Mouse (Mus musculus): ENCODE measurements around the gene Tmie. TPM values are rescaled to one million over a fixed set of nuclear protein-coding genes. Genes with fewer than 3 reads are reported as not detected.

The Tmie gene
- total RNA-seq, 1 experiment = 0.67 TPM

- H3K27ac ChIP-seq (ENCODE audit: insufficient read depth, low read depth, low read length, poor library complexity, severe bottlenecking) = no peak overlapping the region
- peak overlapping the region; percentile 73; the same call in 1 of the 2 replicates for H3K9ac ChIP-seq (ENCODE audit: insufficient read depth, low read depth, low read length, poor library complexity, severe bottlenecking)
- H3K4me1 ChIP-seq (ENCODE audit: control insufficient read depth in 2 of 2, insufficient read depth in 2 of 2, low read length in 2 of 2, poor library complexity in 1 of 2) = peaks cover 5 to 18% of the 10 kb centered on the region in 2 experiments
- DNase-seq (ENCODE audit: low read depth, low spot score) = no peak
- no peaks in the 10 kb centered on the region for H3K36me3 ChIP-seq (ENCODE audit: control insufficient read depth, insufficient read depth, low read length, poor library complexity, severe bottlenecking)
- H3K9me3 ChIP-seq (ENCODE audit: control insufficient read depth, insufficient read depth, low read depth, low read length) = no peaks in the 10 kb centered on the region
- no peak for TF ChIP-seq ZC3H11A (IDR thresholded peaks at IDR 0.05; ENCODE audit: borderline replicate concordance, low read depth, low read length)
- TF ChIP-seq HCFC1 (IDR thresholded peaks at IDR 0.05; ENCODE audit: borderline replicate concordance, insufficient read depth, low read length) = no peak
- TF ChIP-seq CHD2 (IDR thresholded peaks at IDR 0.05; ENCODE audit: low read depth, low read length) = no peak
- TF ChIP-seq ZNF384 (IDR thresholded peaks at IDR 0.05; ENCODE audit: low read depth, low read length) = no peak
- TF ChIP-seq MAFK (IDR thresholded peaks at IDR 0.05; ENCODE audit: insufficient read depth, low read depth, low read length) = no peak
- H3K4me3 ChIP-seq (ENCODE audit: insufficient read depth in 1 of 2, low read depth in 1 of 2, low read length in 2 of 2, poor library complexity in 1 of 2, severe bottlenecking in 1 of 2) = peak overlapping the region; percentile 76 to 83
- in situ Hi-C loops (cut with MboI; ENCODE audit: low sequenced_read_pairs in 2 of 2, unreplicated experiment in 2 of 2) = no loop called here
Measured at GRCm38 (mm10) chr9:110858523-110858922, 21.4 kb downstream of the Tmie start.

- Histone ChIP-seq H3K4me3 (ENCODE audit: insufficient read depth in 1 of 2, low read depth in 1 of 2, low read length in 2 of 2, poor library complexity in 1 of 2, severe bottlenecking in 1 of 2) (peak within 1 kb of the TSS; percentile 76 to 83), H3K9me3 (ENCODE audit: control insufficient read depth, insufficient read depth, low read depth, low read length) (no peaks in the 10 kb centered on the region), H3K9ac (ENCODE audit: insufficient read depth, low read depth, low read length, poor library complexity, severe bottlenecking) (peak within 1 kb of the TSS; percentile 73), H3K36me3 (ENCODE audit: control insufficient read depth, insufficient read depth, low read length, poor library complexity, severe bottlenecking) (no peaks in the 10 kb centered on the region), H3K4me1 (ENCODE audit: control insufficient read depth in 2 of 2, insufficient read depth in 2 of 2, low read length in 2 of 2, poor library complexity in 1 of 2) (peaks cover 5 to 18% of the 10 kb centered on the region in 2 experiments), H3K27ac (ENCODE audit: insufficient read depth, low read depth, low read length, poor library complexity, severe bottlenecking) (no peak within 1 kb of the TSS)
- no peak for DNase-seq (ENCODE audit: low read depth, low spot score)
- in situ Hi-C loops (cut with MboI; ENCODE audit: low sequenced_read_pairs in 2 of 2, unreplicated experiment in 2 of 2) = no loop called here
- TF ChIP-seq HCFC1 (IDR thresholded peaks at IDR 0.05; ENCODE audit: borderline replicate concordance, insufficient read depth, low read length) = peak; percentile 71; the same call in 1 of the 2 replicates
- TF ChIP-seq ZC3H11A (IDR thresholded peaks at IDR 0.05; ENCODE audit: borderline replicate concordance, low read depth, low read length) = no peak
Measured at GRCm38 (mm10) chr9:110857781-110858472, 22.0 kb downstream of the Tmie start, which contains the start of gene Prss50. TSS of gene Prss50 (plus strand) at chr9:110857967.

DNA sequence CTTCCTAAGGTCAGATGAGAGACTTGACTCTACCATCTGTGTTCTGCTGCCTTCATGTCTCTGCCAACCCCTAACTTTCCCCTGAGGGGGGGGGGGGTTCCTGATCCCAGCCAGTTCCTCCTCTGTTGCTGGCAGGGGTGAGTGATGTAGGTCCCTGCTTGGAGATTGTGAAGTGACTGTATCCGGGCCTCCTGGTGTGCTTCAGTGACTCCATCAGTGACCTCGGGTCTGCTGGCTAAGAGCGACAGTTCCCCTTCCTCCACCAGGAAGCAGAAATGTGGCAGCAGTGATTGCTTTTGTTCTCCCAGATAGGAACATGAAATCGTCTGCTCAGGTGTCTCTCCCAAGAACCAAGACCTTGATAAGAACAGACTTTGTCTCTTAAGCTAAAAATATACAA, 23.0 kb downstream of the Tmie start:
- Histone ChIP-seq H3K4me3 (ENCODE audit: insufficient read depth in 1 of 2, low read depth in 1 of 2, low read length in 2 of 2, poor library complexity in 1 of 2, severe bottlenecking in 1 of 2) (no peak overlapping the region), H3K27ac (ENCODE audit: insufficient read depth, low read depth, low read length, poor library complexity, severe bottlenecking) (no peak overlapping the region), H3K36me3 (ENCODE audit: control insufficient read depth, insufficient read depth, low read length, poor library complexity, severe bottlenecking) (no peaks in the 10 kb centered on the region), H3K9me3 (ENCODE audit: control insufficient read depth, insufficient read depth, low read depth, low read length) (no peaks in the 10 kb centered on the region), H3K9ac (ENCODE audit: insufficient read depth, low read depth, low read length, poor library complexity, severe bottlenecking) (no peak overlapping the region), H3K4me1 (ENCODE audit: control insufficient read depth in 2 of 2, insufficient read depth in 2 of 2, low read length in 2 of 2, poor library complexity in 1 of 2) (peaks cover 5 to 18% of the 10 kb centered on the region in 2 experiments)
- in situ Hi-C loops (cut with MboI; ENCODE audit: low sequenced_read_pairs in 2 of 2, unreplicated experiment in 2 of 2) = no loop called here
- no peak for DNase-seq (ENCODE audit: low read depth, low spot score)
- TF ChIP-seq CHD2 (IDR thresholded peaks at IDR 0.05; ENCODE audit: low read depth, low read length) (no peak), ZC3H11A (IDR thresholded peaks at IDR 0.05; ENCODE audit: borderline replicate concordance, low read depth, low read length) (no peak), HCFC1 (IDR thresholded peaks at IDR 0.05; ENCODE audit: borderline replicate concordance, insufficient read depth, low read length) (no peak), ZNF384 (IDR thresholded peaks at IDR 0.05; ENCODE audit: low read depth, low read length) (no peak), MAFK (IDR thresholded peaks at IDR 0.05; ENCODE audit: insufficient read depth, low read depth, low read length) (no peak)

GRCm38 (mm10) chr9:110855903-110856302, 24.0 kb downstream of the Tmie start:
- no peak overlapping the region for H3K27ac ChIP-seq (ENCODE audit: insufficient read depth, low read depth, low read length, poor library complexity, severe bottlenecking)
- no peak overlapping the region for H3K4me3 ChIP-seq (ENCODE audit: insufficient read depth in 1 of 2, low read depth in 1 of 2, low read length in 2 of 2, poor library complexity in 1 of 2, severe bottlenecking in 1 of 2)
- H3K36me3 ChIP-seq (ENCODE audit: control insufficient read depth, insufficient read depth, low read length, poor library complexity, severe bottlenecking) = no peaks in the 10 kb centered on the region
- no peaks in the 10 kb centered on the region for H3K9me3 ChIP-seq (ENCODE audit: control insufficient read depth, insufficient read depth, low read depth, low read length)
- TF ChIP-seq CHD2 (IDR thresholded peaks at IDR 0.05; ENCODE audit: low read depth, low read length) (no peak), HCFC1 (IDR thresholded peaks at IDR 0.05; ENCODE audit: borderline replicate concordance, insufficient read depth, low read length) (no peak), MAFK (IDR thresholded peaks at IDR 0.05; ENCODE audit: insufficient read depth, low read depth, low read length) (no peak), ZC3H11A (IDR thresholded peaks at IDR 0.05; ENCODE audit: borderline replicate concordance, low read depth, low read length) (no peak), ZNF384 (IDR thresholded peaks at IDR 0.05; ENCODE audit: low read depth, low read length) (no peak)
- peaks cover 5 to 18% of the 10 kb centered on the region in 2 experiments for H3K4me1 ChIP-seq (ENCODE audit: control insufficient read depth in 2 of 2, insufficient read depth in 2 of 2, low read length in 2 of 2, poor library complexity in 1 of 2)
- no peak overlapping the region for H3K9ac ChIP-seq (ENCODE audit: insufficient read depth, low read depth, low read length, poor library complexity, severe bottlenecking)
- DNase-seq (ENCODE audit: low read depth, low spot score) = no peak
- in situ Hi-C loops (cut with MboI; ENCODE audit: low sequenced_read_pairs in 2 of 2, unreplicated experiment in 2 of 2) = no loop called here
